Mouse (Mus musculus): Measurements from ENCODE around the gene Sdc4.
A peak's percentile ranks its signal among the peaks of the same experiment; 100 is the strongest.

The Sdc4 gene

DNA sequence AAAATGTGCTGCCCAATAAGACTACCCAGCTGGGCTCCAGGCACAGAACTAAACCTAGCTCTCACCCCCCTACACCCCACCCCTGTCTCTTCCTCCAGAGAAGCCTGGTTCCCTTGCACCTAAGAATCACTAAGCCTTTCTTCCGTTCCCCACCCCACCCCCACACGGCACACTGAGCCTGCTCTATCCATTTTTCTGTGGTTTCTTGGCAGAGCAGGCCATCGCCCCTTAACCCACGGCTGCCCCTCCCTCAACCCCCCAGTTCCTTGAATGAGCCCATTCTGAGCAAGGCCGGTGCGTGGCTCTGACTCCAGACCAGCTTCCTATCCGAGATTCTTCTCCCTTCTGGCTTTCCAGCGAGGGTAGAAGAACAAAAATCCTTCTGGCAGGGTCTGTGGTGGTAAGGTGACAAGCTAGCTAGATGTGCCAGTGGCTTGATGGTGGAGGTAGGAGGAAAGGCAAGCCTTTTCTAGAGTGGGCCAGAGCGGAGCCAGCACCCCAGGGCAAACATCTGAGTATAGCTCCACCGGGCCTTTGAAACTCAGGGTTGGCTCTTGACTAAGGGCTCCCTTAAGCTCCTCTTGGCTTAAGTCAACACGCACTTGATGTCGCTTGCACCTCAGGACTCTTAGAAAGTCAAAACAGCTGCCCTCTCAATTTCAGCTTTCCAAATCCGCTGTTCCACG, 40.1 kb downstream of the Sdc4 start:
- no peak for DNase-seq (ENCODE audit: low spot score)

GRCm38 (mm10) chr2:164402906-164403305, 40.8 kb downstream of the Sdc4 start, which contains the start of gene Rbpjl:
TSS of gene Rbpjl (plus strand) at chr2:164403141.
- peak; percentile 79 for DNase-seq (ENCODE audit: low spot score)

DNA sequence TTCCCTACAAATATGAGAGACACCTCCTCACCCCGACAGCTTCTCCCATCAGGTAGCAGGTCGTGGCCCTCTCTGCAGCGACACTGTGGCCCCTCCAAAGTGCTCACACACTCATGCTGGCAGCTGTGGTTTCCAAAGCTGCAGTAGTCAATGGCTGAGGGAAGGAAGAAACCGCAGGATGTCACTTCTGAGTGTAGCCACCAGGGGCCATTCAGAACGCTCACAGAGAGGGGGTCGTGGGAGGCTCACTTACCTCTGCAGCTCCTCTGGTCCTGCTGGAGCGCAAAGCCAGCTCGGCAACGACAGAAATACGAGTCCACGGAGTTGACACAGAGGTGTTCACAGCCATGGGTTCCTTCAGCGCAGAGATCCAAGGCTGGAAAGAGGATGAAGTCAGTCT, 46.8 kb downstream of the Sdc4 start:
- no peak for DNase-seq (ENCODE audit: low spot score)

DNA sequence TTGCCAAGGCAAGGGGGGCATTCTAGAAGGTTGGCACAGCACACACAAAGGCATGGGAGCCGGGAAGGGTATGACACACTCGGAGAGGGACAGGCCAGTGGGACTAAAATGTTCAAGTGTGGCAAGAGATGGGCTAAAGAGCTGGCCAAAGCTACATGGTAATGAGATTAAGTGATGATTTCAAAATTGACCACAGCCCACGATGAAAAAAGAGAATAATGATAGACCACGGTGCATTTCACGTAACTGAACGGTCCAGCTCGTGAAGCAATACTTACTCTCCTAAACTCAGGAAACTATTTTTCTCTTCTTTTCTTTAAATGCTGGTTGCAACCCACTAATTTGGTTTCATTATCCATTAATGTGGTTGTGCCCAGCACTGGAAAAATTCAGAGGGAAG, 47.6 kb downstream of the Sdc4 start:
- no peak for DNase-seq (ENCODE audit: low spot score)

GRCm38 (mm10) chr2:164393126-164393525, 50.6 kb downstream of the Sdc4 start:
- no peak for DNase-seq (ENCODE audit: low spot score)

DNA sequence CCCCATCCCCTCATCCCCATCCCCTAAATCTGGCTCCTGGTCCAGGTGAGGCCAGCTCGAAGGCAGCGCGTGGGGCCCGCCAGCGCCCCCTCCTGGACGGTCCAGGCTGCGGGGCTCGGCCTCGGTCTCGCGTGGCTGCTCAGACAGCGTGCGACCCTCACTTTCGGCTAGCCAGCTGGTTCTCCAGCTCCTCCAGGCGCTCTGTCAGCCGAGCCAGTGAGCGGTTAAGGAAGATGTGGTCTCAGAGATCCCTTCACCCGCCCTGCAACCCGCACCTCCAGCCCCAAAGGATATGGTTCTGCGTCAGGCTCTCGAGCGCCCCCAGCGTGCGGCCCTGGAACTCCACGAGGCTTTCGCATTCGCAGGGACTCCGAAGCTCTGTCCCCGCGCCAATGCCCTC, 54.2 kb downstream of the Sdc4 start:
- peak; percentile 78 for DNase-seq (ENCODE audit: low spot score)

GRCm38 (mm10) chr2:164389020-164389419, 54.7 kb downstream of the Sdc4 start, which contains the start of gene Slpi:
TSS of gene Slpi (minus strand) at chr2:164389095.
- DNase-seq (ENCODE audit: low spot score) = no peak

DNA sequence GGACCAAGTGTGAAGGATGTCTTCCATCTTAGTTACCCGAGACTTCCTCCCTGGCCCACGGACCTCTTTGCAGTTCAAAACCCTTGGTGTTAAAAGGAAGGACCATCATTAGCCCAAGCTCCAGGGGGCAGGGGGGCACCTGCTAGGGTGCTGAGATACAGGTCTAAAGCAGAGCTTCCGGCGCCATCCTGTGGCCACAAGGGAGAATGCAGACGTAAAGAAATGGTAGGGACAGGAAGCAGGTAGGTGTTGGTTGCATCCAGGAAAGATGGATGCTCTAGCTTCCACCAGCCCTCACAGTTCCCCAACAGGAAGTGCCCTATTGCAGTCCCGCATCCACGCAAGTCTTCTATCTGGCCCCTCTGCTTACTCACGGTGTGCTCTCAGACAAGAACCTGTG, 56.7 kb downstream of the Sdc4 start:
- peak; percentile 69 for DNase-seq (ENCODE audit: low spot score)

DNA sequence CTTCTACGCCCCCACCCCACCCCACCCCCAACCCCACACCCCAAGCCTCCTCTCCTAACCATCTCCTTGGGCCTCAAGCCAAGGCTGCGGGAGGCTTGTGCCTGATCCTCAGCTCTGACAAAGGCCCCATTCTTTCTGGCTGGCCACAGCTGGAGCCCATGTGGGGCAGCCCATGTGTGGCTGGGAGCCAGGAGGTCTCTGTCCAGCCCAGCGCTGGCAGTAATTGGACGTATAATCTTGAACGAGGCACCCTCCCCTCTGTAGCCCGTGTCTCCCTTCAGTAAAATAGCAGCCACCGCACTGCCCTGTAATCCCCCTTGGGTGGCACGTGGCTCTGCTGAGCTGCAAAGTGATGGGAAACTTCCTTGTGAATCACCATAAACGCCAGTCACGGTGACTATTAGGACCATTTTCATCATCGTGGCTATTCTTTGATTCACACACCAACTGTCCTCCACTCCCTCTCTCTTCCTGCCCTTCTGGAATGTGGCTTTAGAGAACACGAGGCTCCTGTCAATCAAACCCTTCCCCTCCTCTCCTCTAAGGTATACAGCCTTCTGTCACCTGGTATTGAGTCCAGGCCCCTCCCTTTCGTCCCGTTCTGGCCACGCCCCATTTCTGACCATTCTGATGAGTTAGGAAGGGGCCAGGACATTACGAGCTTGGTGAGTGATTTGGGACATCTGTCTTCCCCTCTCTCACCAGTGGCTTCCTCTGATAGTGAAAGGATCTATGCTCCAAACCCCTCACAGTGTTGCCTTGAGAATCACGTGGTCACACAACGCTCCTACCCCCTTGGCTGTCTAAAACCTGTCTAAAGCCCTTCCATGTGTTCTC, 57.5 kb downstream of the Sdc4 start:
- peak; percentile 72 for DNase-seq (ENCODE audit: low spot score)

DNA sequence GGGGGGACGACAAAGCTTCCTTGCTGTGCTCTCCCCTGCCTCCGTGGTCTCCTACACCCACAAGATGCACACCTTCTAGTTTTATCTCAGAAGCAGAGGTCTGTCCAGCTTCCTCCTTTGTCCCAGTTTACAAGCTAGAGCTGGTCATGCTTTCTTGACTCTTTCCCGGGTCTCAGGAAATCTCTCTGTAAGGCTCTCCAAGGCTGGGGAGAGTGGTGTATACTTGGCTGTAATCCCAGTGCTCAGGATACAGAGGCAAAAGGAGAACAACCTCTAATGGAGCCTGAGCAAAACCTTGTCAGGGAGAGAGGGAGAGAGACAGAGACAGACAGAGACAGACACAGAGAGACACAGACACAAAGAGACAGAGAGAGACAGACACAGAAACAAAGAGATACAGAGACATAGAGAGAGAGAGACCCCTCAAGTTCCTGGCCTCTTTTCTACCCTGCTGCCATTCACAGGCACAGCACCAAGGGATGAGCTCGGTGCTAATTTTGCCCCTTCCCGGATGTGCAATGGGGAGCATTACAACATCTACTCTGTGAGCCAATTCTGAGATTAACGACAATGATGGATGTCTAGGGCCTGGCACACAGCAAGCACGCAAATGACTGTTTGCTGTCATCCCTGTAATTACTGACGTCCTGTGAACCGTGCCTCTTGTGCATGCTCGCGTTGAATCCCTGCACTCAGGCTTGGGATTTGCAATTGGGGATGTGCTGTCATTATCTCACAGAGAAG, 59.9 kb downstream of the Sdc4 start:
- DNase-seq (ENCODE audit: low spot score) = no peak

- no peak for DNase-seq (ENCODE audit: low spot score)
Observed at GRCm38 (mm10) chr2:164382971-164383370, 60.7 kb downstream of the Sdc4 start.

GRCm38 (mm10) chr2:164381726-164382125, 62.0 kb downstream of the Sdc4 start:
- DNase-seq (ENCODE audit: low spot score) = no peak

DNA sequence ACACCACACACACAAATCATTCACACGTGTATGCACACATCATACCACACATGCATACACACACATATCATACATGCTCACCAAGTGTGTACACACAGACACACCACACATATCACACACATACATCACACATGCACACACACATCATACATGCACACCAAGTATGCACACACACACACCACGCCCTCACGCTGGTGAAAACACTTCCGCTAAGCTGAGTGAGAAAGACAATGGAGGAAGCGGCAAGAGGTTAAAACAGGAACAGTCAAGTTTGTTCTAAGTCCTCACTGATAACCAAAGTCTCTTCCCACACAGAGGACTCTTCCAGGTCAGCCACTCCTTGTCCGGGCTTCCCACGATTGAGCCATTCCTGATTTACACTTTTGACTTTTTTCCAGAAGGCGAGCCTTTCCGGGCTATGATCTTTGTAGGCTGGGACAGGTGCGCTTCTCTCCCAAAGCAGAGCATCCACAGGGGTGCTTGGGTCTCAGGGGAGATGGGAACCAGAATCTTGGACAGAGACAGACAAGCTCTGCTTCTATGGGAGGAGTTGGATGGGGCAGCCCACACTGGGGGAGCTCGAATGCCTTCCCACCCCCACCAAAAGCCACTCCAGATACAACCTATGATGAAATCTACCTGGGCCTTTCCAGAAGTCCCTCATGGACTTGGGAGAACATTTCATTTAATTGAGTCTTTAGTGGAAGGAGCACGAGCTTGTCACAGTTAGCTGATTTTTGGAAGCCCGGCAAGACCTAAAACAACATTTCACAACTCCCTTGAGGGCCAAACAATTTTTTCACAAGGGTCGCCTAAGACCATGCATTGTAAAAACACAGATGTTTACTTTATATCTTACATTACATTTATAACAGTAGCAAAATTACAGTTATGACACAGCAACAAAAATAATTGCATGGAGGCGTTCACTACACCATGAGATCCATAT, 65.9 kb downstream of the Sdc4 start:
- no peak for DNase-seq (ENCODE audit: low spot score)
